Mouse (Mus musculus) cerebellum, postnatal 14 days (tissue): ENCODE data around the gene Gabrb1.

Experiments
- DNase-seq, 2 experiments: peaks; one replicate each; pipeline ENCODE4 v3.0.0; 2021; ENCODE audit warnings: mixed read lengths in 2 of 2

The Gabrb1 gene

GRCm38 (mm10) chr5:71657482-71658114 lies at the start of gene Gabrb1:
TSS of gene Gabrb1 (plus strand) at chr5:71658113.
- peak; percentile 58 to 65 for DNase-seq

GRCm38 (mm10) chr5:71608735-71609134 lies 49.2 kb upstream of the Gabrb1 start:
- no peak for DNase-seq

GRCm38 (mm10) chr5:71614311-71614710 lies 43.6 kb upstream of the Gabrb1 start:
- DNase-seq: no peak

- DNase-seq: no peak
Measured at GRCm38 (mm10) chr5:71616734-71617133, 41.2 kb upstream of the Gabrb1 start.

- no peak for DNase-seq
Measured at GRCm38 (mm10) chr5:71627820-71628219, 30.1 kb upstream of the Gabrb1 start.

- no peak for DNase-seq
Measured at GRCm38 (mm10) chr5:71639804-71640203, 18.1 kb upstream of the Gabrb1 start.

- DNase-seq: no peak
Measured at GRCm38 (mm10) chr5:71648108-71648507, 9.8 kb upstream of the Gabrb1 start.

- no peak for DNase-seq
Measured at GRCm38 (mm10) chr5:71654056-71654455, 3.9 kb upstream of the Gabrb1 start.

- DNase-seq: peak; percentile 24 to 32
Measured at GRCm38 (mm10) chr5:71656771-71657170, 1.1 kb upstream of the Gabrb1 start.

GRCm38 (mm10) chr5:71658115-71658497 lies 193 bp downstream of the Gabrb1 start, which contains the start of gene Gabra4:
TSS of gene Gabra4 (minus strand) at chr5:71658308.
- peak in 1 of 2 experiments; percentile 30 for DNase-seq

GRCm38 (mm10) chr5:71665593-71665992 lies 7.7 kb downstream of the Gabrb1 start:
- DNase-seq: peak; percentile 16 to 22

- DNase-seq: peak; percentile 77 to 83
Measured at GRCm38 (mm10) chr5:71699696-71700467, 42.0 kb downstream of the Gabrb1 start.

GRCm38 (mm10) chr5:71700468-71701272 lies 42.8 kb downstream of the Gabrb1 start:
- peak; percentile 66 to 72 for DNase-seq

- no peak for DNase-seq
Measured at GRCm38 (mm10) chr5:71701273-71701614, 43.3 kb downstream of the Gabrb1 start.

GRCm38 (mm10) chr5:71732931-71733792 lies 75.2 kb downstream of the Gabrb1 start:
- peak; percentile 8 to 35 for DNase-seq

GRCm38 (mm10) chr5:71747411-71747810 lies 89.5 kb downstream of the Gabrb1 start:
- DNase-seq: no peak

- DNase-seq: peak; percentile 77 to 92
Measured at GRCm38 (mm10) chr5:71753966-71754365, 96.1 kb downstream of the Gabrb1 start.

GRCm38 (mm10) chr5:71761105-71761504 lies 103.2 kb downstream of the Gabrb1 start:
- no peak for DNase-seq

- no peak for DNase-seq
Measured at GRCm38 (mm10) chr5:71781514-71782179, 123.7 kb downstream of the Gabrb1 start.

- DNase-seq: no peak
Measured at GRCm38 (mm10) chr5:71822862-71823261, 164.9 kb downstream of the Gabrb1 start.

GRCm38 (mm10) chr5:71828342-71828741 lies 170.4 kb downstream of the Gabrb1 start:
- DNase-seq: no peak

GRCm38 (mm10) chr5:71828996-71829395 lies 171.1 kb downstream of the Gabrb1 start:
- no peak for DNase-seq
